Mouse (Mus musculus) MEL (cell line): ENCODE results near the gene Plekhg5.

Experiments
- CTCF ChIP-seq, 3 experiments: IDR thresholded peaks in 2 of 3; conservative IDR thresholded peaks in 1 of 3; 2 replicates each; pipeline ENCODE4 v1.5.1; 2011 to 2012; ENCODE audit warnings: low read length in 3 of 3, low read depth in 2 of 3, mild to moderate bottlenecking in 2 of 3, improper control_type of control experiment in 1 of 3, inconsistent platforms in 1 of 3, mixed read lengths in 1 of 3, moderate library complexity in 1 of 3; ENCODE audit not compliant: control insufficient read depth in 1 of 3, insufficient read depth in 1 of 3, poor library complexity in 1 of 3, severe bottlenecking in 1 of 3
- GABPA ChIP-seq: IDR thresholded peaks from 2 replicates; pipeline ENCODE4 v1.6.1; 2012; ENCODE audit warnings: low read depth, mild to moderate bottlenecking, inconsistent platforms, low read length, improper control_type of control experiment, moderate library complexity
- GATA1 ChIP-seq: IDR thresholded peaks from 2 replicates; pipeline ENCODE4 v1.6.1; 2011; ENCODE audit warnings: low read depth, low read length, improper control_type of control experiment
- NELFE ChIP-seq: IDR thresholded peaks from 2 replicates; pipeline ENCODE4 v1.6.1; 2011; ENCODE audit warnings: low read depth, low read length, improper control_type of control experiment
- POLR2A ChIP-seq, 2 experiments: IDR thresholded peaks; 2 replicates each; pipeline ENCODE4 v1.6.1; 2011 to 2012; ENCODE audit warnings: low read length in 2 of 2, mild to moderate bottlenecking in 2 of 2, control low read depth in 1 of 2, improper control_type of control experiment in 1 of 2, low read depth in 1 of 2, moderate library complexity in 1 of 2; ENCODE audit not compliant: control insufficient read depth in 1 of 2, insufficient read depth in 1 of 2, poor library complexity in 1 of 2
- SIN3A ChIP-seq: IDR thresholded peaks from 2 replicates; pipeline ENCODE4 v1.6.1; 2012; ENCODE audit warnings: low read length, improper control_type of control experiment, inconsistent platforms

DNA sequence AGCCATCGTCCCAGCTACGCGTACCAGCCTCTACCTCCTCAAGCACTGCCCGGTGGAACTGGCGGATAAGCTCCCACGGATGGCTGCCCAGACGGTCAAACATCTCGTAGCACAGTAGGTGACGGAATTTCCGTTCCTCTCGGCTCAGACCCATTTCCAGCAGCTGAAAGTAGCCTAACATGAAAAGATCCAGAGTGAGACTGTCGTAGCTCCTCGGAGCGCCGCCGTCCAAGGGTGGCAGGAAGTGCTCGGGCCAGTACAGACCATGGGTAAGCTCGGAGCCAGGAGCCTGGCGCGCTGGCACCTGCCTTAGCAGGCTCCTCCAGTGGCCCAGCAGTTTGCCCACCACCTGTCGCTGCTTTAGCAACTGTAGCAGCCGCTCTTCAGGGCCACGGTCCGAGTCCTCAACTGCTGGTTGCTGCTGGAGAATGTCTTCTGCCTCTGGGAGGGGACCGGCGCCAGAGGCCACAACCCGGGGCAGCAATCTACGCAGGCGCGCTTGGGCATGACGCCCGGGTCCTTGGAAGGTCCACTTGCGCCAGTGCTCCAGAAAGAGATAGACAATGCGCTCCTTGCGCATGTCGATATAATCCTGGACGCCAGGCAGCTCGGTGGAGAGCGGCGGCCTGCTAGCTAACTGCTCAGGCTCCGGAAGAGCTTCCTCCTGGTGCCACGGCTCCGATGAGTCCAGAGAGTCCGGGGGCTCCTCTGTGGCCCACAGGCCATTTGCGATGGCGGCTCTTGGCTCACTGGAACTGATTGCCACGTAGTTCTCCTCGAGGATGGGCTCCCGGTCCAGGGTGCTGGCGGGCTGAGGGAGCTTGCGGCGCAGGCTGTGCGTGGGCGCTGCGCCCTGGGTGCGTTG, 53.1 kb downstream of the Plekhg5 start:
- no peak for TF ChIP-seq GABPA
- TF ChIP-seq CTCF (IDR thresholded peaks at IDR 0.05 in 2 of 3, conservative IDR thresholded peaks at IDR 0.05 in 1 of 3; ENCODE audit: control insufficient read depth in 1 of 3, insufficient read depth in 1 of 3, low read depth in 2 of 3, low read length in 3 of 3, poor library complexity in 1 of 3, severe bottlenecking in 1 of 3) = no peak
- TF ChIP-seq NELFE = no peak
- TF ChIP-seq GATA1 = no peak
- TF ChIP-seq POLR2A (IDR thresholded peaks at IDR 0.05; ENCODE audit: control insufficient read depth in 1 of 2, insufficient read depth in 1 of 2, low read depth in 1 of 2, low read length in 2 of 2, poor library complexity in 1 of 2) = no peak
- no peak for TF ChIP-seq SIN3A
